Comparison of ENCODE assay signal across 8 mouse cellular contexts in genomic region chr14:76681581-76682377, GRCm38 (mm10).
A peak's percentile ranks its signal among the peaks of the same experiment; 100 is the strongest.
DNase-seq lines count a peak whose midpoint lies in the region; ATAC-seq and TF ChIP-seq lines count a peak whose summit lies in the region.

No protein-coding gene starts in this region.

- TF ChIP-seq CTCF in embryonic fibroblast, embryonic 13.5 days (IDR thresholded peaks at IDR 0.05; ENCODE audit: borderline replicate concordance, insufficient read depth, low read length), result no peak

- no peak for TF ChIP-seq POLR2A in embryonic fibroblast, embryonic 13.5 days (IDR thresholded peaks at IDR 0.05; ENCODE audit: low read depth, low read length)

- no peaks in the 10 kb centered on the region; the same call in 1 of the 2 replicates for H3K4me1 ChIP-seq in embryonic fibroblast, embryonic 13.5 days (ENCODE audit: control insufficient read depth, insufficient read depth, low read length)
- peaks cover 17% of the 10 kb centered on the region for H3K4me1 ChIP-seq in neural tube, embryonic 15.5 days

- intact Hi-C loops in heart, postnatal 10 days (cut with DNase I), result no loop called here

- WGBS in neural tube, embryonic 15.5 days, result 58% methylated on average over 8 of the region's 8 CpGs

- H3K27me3 ChIP-seq in neural tube, embryonic 15.5 days (replicated peaks), result no peaks in the 10 kb centered on the region

- H3K9me3 ChIP-seq in neural tube, embryonic 15.5 days (replicated peaks), result no peaks in the 10 kb centered on the region

- no peak overlapping the region for H3K9ac ChIP-seq in neural tube, embryonic 15.5 days (replicated peaks)

- ATAC-seq in neural tube, embryonic 15.5 days (ENCODE audit: low FRiP score), result no peak

- H3K36me3 ChIP-seq in neural tube, embryonic 15.5 days, result no peaks in the 10 kb centered on the region

- no peak overlapping the region for H3K4me3 ChIP-seq in embryonic fibroblast, embryonic 13.5 days (ENCODE audit: insufficient read depth, low read length)
- no peak overlapping the region for H3K4me3 ChIP-seq in neural tube, embryonic 15.5 days (replicated peaks)

- peak; percentile 37 for DNase-seq in adrenal gland, adult 8-10 months
- DNase-seq in adrenal gland, postnatal 4 days (ENCODE audit: low spot score in 2 of 2), result no peak
- DNase-seq in heart, postnatal 10 days, result peak; percentile 72 to 75
- DNase-seq in kidney, postnatal 4 days, result peak; percentile 63 to 74
- no peak for DNase-seq in layer of hippocampus, postnatal 14 days (ENCODE audit: low spot score in 2 of 2)
- DNase-seq in retina, embryonic 14.5 days (ENCODE audit: low spot score), result no peak

- peak overlapping the region; percentile 91 for H3K27ac ChIP-seq in embryonic fibroblast, embryonic 13.5 days (ENCODE audit: insufficient read depth, low read length)
- peak overlapping the region; percentile 54 for H3K27ac ChIP-seq in neural tube, embryonic 15.5 days (replicated peaks)

- H3K4me2 ChIP-seq in neural tube, embryonic 15.5 days, result no peak overlapping the region

Comparison
In these comparisons a context has a peak if more than half of its experiments do, and no peak if none do; other contexts are left out.
1. DNase-seq: peak in adrenal gland, adult 8-10 months (single experiment), heart, postnatal 10 days (2 of 2) and kidney, postnatal 4 days (2 of 2); none in adrenal gland, postnatal 4 days (0 of 2), layer of hippocampus, postnatal 14 days (0 of 2) and retina, embryonic 14.5 days (single experiment).